Mouse (Mus musculus) cerebellum, adult 2 months (tissue): ENCODE measurements around the gene Dbx2.

Experiments
- CTCF ChIP-seq: fragments of 200-500 bp; IDR thresholded peaks from 2 replicates; pipeline ENCODE4 v1.5.1; 2011; ENCODE audit warnings: low read depth, mild to moderate bottlenecking, control low read depth, low read length, moderate library complexity, borderline replicate concordance; ENCODE audit not compliant: insufficient read depth
- POLR2A ChIP-seq: fragments of 200-500 bp; IDR thresholded peaks from 2 replicates; pipeline ENCODE4 v1.6.1; 2011; ENCODE audit warnings: low read length, control low read depth, borderline replicate concordance; ENCODE audit not compliant: insufficient read depth

DNA sequence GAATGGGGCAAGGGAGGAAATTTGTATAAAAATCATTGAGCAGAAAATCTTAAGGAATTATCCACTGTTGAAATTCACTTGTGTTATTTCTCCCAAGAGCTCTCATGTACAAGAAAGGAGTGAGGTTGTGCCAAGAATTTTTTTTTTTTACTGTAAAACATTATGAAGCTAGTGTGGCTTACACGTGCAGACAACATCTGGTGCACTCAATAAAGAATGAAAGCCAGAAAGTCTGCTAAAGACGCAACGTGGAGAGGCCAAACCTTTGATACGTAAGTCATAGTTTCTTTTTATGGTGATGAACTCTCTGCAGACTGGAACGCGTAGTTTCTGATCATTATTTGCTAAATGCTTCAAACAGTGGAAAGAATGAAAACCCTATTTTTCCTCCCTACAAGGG lies 54.6 kb downstream of the Dbx2 start:
- TF ChIP-seq POLR2A, result no peak
- no peak for TF ChIP-seq CTCF
